Mouse (Mus musculus) heart, postnatal 14 days (tissue): ENCODE data around the gene Shkbp1. TPM values are rescaled to one million over a fixed set of nuclear protein-coding genes. Genes with fewer than 3 reads are reported as not detected.

Experiments
- DNase-seq, 2 experiments: peaks; one replicate each; pipeline ENCODE4 v3.0.0; 2021 to 2022
- intact Hi-C: fragments of 180-260 bp; cut with DNase I; formaldehyde crosslinking; loops from one replicate; pipeline ENCODE4 v1.15.1; 2025
- total RNA-seq, 2 experiments: library from RNA; stranded (reverse); gene quantifications; 2 replicates each; pipeline ENCODE4 v1.2.3; 2021

The Shkbp1 gene
- total RNA-seq, 2 experiments from 2014 or later: 8.6 to 9.7 TPM

DNA sequence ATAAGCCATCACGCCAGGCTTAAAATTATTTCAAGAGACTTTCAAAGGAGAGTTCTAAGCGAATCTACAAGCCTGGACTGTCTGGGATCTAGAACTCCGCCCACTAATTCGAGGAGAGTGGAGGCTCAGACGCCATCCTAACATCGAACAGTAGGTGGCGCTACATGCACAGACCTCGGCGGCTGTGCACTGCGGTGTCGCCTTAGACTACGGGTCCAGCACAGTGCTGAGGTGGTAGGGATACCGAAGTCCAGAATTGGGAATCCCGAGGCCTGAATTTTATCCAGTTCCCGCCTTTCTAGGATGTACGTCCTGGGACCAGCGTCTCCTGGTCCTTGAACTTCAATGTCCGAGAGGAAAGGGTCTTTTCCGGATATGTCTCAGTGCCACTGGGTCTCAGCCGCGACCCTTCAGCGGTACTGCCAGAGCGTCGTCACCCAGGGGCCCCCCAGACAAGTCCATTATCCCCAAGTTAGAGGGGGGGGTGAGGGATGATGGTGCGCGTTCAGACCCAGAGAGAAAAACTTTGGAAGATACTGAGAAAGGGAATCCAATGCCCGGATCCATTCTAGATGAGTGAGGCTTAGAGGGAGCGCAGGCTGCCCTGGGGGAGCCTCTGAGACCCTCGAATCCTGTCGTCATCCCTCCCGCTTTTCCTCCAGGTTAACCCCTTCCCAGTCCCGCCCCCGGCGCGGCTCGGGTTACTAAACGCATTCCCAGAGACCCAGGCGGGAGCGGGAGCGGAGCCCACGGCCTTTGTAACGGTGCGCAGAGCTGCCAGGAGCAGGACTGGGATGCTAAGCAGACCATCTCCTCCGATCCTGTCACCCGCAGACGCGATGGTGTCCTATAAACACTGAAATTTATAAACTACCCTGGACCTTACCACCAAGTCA lies 19.6 kb downstream of the Shkbp1 start:
- intact Hi-C loops: loop anchor here (1.0 to 5.0 kb wide), 5 partner anchors 48 to 351 kb away; partner anchors contain the start of genes Blvrb, Sptbn4 and Zfp607b
- DNase-seq: peak; percentile 93 to 97

DNA sequence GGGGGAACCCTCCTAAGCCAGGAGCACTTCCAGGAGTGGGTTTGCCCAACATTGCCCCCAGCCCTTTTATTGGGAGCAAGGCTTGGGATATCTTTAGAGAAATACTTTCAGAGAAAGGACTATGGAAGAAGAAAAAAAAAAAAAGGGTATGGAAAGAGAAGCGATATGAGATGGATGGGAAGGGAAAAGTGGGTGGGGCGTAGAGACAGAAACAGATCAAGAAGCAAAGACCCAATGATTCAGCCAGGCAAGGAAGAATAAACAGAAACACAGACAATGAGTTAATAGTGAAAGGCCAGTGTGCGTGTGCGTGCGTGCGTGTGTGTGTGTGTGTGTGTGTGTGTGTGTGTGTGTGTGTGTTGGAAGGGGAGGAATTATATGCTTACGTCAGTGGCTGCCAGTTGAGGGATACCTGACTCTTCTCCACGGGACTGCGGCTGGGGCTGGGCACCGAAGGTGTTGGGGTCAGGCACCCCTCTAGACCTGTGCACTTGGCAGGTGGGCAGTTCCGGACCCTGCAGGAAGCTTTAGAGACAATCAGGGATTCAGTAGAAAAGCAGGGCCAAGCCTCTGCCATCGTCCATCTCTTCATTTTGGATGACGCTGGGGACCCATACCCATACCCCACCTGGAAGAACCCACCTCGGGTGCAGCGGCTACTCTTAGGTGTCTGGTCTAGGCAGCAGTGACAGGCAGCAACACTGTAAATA lies 20.7 kb downstream of the Shkbp1 start:
- no peak for DNase-seq
- intact Hi-C loops: loop anchor here (5.0 kb wide), 2 partner anchors 172 to 352 kb away; partner anchors contain the start of gene Zfp607b

DNA sequence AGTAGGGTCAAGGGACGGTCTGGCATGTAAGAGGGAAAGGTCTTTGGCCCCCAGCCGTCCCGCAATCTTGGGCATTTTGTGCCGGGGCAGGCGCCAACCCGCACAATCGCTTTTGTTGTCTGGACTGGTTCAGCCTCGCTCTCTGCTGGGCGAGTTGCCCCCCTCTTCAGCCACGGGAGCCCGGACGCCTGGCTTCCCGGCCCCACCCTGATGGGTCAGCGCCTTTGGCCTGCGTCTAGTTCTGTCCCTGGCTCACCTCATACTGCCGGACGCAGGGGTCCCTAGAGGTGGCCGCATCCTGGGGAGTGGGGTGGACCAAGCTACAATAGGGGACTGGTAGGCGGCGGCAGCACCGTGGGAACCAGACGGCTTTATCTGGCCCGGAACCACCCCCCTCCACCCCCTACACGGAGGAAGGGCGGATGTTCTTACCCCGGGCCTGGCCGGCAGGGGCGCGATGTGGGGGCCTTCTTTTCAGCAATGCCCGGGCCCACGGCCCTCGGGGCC lies 21.4 kb downstream of the Shkbp1 start:
- intact Hi-C loops: loop anchor here (5.0 kb wide), 1 partner anchor 42 kb away; no protein-coding TSS in a partner anchor
- DNase-seq: peak; percentile 79 to 81

DNA sequence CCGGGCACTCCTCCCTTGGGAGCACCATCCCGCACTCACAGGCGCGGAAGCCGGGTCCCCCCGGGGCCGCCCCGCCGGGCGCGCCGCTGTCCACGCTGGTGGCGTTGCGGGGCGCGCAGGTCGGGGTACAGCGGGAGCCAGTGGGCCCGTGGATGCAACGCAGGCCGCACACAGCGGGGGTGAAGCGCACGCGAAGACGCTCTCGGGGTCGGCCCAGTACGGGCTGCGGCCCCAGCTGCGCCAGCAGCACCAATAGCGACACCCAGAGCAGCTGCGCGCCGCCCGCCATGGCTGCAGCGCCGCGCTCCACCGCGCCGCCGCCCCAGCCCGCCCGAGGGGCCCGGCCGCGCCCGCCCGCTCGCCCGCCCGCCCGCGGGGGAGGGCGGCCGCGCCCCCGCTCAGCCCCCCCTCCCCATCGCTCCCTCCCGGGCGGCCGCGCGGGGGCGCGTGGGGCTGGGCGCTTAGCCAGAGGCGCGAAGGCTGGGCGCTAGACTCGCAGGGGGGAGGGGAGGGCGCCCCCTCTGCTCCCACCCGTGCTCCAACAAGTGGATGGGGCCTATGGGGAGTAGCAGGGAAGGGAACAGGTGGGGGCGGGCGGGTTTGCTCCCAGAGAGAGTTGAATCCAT lies 22.4 kb downstream of the Shkbp1 start:
- intact Hi-C loops: loop anchor here (5.0 kb wide), 1 partner anchor 41 kb away; no protein-coding TSS in a partner anchor
- DNase-seq: peak; percentile 78 to 79

DNA sequence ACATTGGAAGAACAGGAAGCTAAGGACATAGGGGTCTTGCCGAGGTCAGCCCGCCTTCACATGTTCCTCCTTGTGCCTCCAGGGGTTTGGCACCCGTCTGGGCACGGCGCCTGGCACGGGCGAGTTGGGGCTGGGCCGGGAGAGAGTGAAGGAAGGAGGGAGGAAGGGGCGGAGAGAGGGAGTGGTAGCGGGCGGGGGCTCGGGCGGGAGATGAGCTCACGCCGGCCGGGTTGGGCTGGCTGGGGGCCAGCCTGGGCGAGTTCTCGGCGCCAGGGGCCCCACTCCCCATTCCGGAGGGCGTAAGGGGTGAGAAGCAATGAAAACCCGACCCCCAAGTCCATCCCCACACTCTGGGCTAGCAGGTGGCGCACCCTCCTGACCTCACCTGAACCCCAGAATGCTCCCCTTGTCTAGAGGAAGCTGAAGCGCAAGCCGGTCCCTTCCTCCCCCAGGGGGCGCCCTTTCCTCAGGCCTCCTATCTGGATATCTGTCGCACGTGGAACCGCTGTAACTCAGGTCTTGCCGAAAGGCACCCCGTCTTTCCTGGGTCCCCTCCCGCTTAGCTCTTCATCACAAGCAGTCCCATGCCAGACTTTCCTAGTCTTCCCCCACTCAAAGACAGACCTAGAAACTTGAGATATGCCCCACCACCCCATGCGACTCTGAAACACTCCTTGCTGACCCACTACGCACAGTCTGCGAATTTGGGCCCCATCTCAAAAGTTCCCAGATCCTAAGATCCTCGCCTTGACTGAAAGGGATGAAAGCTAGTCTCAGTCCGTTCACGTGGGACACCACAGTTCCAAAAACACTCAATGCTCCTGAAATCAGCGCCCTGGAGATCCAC lies 23.2 kb downstream of the Shkbp1 start:
- DNase-seq: peak; percentile 93 to 95
- intact Hi-C loops: loop anchor here (5.0 kb wide), 1 partner anchor 40 kb away; no protein-coding TSS in a partner anchor

GRCm38 (mm10) chr7:27331854-27332253 lies 24.0 kb downstream of the Shkbp1 start:
- intact Hi-C loops: loop anchor here (5.0 kb wide), 1 partner anchor 40 kb away; no protein-coding TSS in a partner anchor
- DNase-seq: no peak

- DNase-seq: peak in 1 of 2 experiments; percentile 66
- intact Hi-C loops: loop anchor here (5.0 kb wide), 1 partner anchor 39 kb away; no protein-coding TSS in a partner anchor
Observed at GRCm38 (mm10) chr7:27331541-27331851, 24.3 kb downstream of the Shkbp1 start.

- DNase-seq: peak; percentile 95
- intact Hi-C loops: loop anchor here (5.0 kb wide), 1 partner anchor 39 kb away; no protein-coding TSS in a partner anchor
Observed at GRCm38 (mm10) chr7:27330709-27331540, 24.9 kb downstream of the Shkbp1 start.

DNA sequence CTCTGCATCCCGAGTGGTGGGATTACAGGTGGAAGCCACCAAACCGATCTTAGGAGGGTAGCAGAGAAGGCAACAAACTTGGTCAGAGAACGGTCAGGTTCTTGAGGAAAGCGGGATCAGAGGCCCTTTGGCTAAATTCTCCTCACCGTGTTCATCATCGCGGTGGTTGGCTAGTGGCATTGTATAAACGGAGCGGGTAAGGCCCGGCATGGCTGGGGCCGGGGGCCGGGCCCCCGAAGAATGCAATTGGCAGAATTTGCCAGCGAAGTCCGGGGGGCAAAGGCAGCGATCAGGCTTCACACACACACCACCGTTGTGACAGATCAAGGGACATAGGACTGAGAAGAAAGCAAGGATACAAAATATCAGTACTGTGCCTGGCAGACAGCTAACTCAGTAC lies 25.8 kb downstream of the Shkbp1 start:
- no peak for DNase-seq
- intact Hi-C loops: loop anchor here (2.0 to 5.0 kb wide), 2 partner anchors 19 to 38 kb away; no protein-coding TSS in a partner anchor

DNA sequence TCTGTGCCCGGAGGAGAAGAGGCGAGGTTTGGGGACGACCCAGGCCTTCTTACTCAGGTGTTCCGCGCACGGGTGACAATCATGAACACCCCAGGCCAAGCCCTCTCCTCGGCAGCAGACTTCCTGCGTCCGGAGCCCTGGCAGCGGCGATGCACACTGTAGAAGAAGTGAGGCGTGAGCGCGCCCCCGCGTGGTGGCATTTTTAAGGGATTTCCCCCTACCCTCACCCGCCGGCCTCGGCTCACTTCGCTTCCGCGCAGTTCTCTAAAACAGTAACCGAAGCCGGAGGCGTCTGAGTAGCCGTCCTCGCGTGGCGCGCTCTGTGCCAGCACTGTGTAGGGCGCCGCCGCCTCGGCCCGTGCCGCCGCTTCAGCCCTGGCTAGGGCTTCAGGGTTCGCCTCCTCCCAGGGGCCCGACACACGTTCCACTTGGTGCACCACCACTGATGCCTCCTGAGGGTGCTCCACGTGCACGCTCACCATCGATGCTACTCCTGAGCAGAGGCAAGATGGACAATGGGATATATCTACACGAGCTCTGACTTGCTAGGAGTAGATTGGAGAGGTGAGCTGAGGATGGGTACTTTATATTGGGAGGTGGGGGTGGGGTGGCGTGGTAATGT lies 26.4 kb downstream of the Shkbp1 start:
- peak; percentile 88 to 91 for DNase-seq
- intact Hi-C loops: loop anchor here (2.0 kb wide), 1 partner anchor 19 kb away; no protein-coding TSS in a partner anchor

- peak in 1 of 2 experiments; percentile 55 for DNase-seq
- intact Hi-C loops: loop anchor here (2.0 kb wide), 1 partner anchor 18 kb away; no protein-coding TSS in a partner anchor
Observed at GRCm38 (mm10) chr7:27328648-27329047, 27.2 kb downstream of the Shkbp1 start.

DNA sequence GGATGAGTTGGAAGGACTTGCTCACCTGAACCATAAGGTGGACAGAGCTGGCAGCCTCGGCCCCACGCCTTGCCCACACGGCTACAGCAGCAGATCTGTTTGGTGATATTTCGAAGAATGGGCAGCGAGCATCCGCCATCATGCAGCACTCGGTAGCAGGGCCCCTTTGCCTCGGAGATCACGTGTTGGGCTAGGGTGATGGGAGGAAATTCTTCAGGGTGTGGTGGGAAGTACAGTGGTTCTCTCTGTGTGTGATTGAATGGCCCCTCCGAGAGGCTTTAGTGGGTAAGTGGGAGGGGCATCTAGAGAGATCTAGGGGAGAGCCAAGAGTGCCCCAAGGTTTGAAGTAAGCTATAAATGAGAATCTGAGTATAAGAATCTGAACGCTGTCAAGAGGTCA lies 27.7 kb downstream of the Shkbp1 start:
- DNase-seq: no peak
- intact Hi-C loops: loop anchor here (2.0 kb wide), 1 partner anchor 17 kb away; no protein-coding TSS in a partner anchor

GRCm38 (mm10) chr7:27327500-27327899 lies 28.3 kb downstream of the Shkbp1 start:
- DNase-seq: no peak
- intact Hi-C loops: no loop called here

- intact Hi-C loops: no loop called here
- peak in 1 of 2 experiments; percentile 51 for DNase-seq
Observed at GRCm38 (mm10) chr7:27326101-27326880, 29.5 kb downstream of the Shkbp1 start.

DNA sequence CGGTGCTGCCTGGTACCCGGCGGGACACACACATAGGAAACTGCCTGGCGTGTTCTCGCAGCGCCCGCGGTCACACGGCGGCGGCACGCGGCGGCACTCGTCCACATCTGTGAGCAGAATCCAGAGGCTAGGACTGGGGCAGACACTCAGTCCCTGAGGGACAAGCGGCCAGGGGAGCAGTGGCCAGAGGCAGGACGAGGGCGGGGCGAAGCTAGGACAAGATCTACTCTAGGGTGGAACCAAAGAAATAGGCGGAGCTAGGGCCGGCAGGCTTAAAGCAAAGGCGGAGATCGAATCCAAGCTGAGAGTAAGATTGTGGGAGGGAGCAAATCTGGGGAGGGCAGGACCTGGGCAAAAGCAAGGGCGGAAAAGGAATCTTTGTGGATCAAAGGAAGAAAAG lies 30.1 kb downstream of the Shkbp1 start:
- peak; percentile 80 to 82 for DNase-seq
- intact Hi-C loops: no loop called here

DNA sequence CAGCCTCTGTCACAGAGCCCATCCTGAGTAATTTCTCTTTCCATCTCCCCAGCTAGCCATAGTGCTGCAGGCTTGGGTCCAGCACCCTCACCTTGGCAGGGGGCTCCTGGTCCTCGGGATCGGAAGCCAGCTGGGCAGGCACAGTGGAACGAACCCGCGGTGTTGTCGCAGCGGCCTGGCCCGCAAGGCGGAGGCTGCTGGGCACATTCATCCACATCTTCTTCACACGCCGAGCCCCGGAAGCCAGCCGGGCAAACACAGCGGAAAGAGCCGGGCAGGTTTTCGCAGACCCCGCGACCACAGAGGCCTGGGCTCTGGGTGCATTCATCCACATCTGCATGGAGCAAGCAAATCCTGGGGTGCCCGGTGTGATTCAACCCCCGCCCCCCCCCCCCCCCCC lies 30.9 kb downstream of the Shkbp1 start:
- no peak for DNase-seq
- intact Hi-C loops: no loop called here

DNA sequence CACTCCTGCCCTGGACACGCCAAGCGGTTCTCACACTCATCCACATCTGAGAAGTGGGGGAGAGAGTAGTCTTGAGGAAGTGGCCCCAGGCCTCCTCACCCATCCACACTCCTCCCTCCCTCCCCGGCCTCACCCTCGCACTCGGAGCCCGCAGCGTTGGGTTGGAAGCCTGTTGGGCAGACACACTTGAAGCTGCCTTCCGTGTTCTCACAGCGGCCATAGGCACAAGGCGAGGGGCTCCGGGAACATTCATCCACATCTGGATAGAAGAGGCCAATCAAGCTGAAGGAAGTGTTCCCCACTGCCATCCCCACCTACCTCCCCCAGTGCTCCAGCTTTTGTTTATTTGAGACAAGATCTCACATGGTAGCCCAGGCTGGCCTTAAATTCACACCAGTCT lies 31.7 kb downstream of the Shkbp1 start:
- no peak for DNase-seq
- intact Hi-C loops: no loop called here
